Mouse (Mus musculus) hindbrain, embryonic 13.5 days (tissue): Measurements from ENCODE around the gene Esr1. TPM values are rescaled to one million over a fixed set of nuclear protein-coding genes. Genes with fewer than 3 reads are reported as not detected.

ENCODE experiments used
- ATAC-seq: fragments of 200-750 bp; cut with Nextera tagmentation; 2 replicates; pipeline ENCODE4 v1.8.0; 2017; ENCODE audit warnings: moderate TSS enrichment; ENCODE audit not compliant: low FRiP score
- H3K27ac ChIP-seq: fragments of 300-500 bp; sonication (generic); 2 replicates; pipeline ENCODE4 v1.5.1; 2015; ENCODE audit warnings: inconsistent platforms, mild to moderate bottlenecking, moderate library complexity
- H3K27me3 ChIP-seq: fragments of 300-500 bp; sonication (generic); 2 replicates; pipeline ENCODE4 v1.6.1; 2015; ENCODE audit warnings: mild to moderate bottlenecking, inconsistent platforms
- H3K36me3 ChIP-seq: fragments of 300-500 bp; sonication (generic); 2 replicates; pipeline ENCODE4 v1.6.1; 2015; ENCODE audit warnings: mild to moderate bottlenecking, inconsistent platforms
- H3K4me1 ChIP-seq: fragments of 300-500 bp; sonication (generic); replicated peaks from 2 replicates; pipeline ENCODE4 v1.6.1; 2015; ENCODE audit warnings: inconsistent platforms
- H3K4me2 ChIP-seq: fragments of 300-500 bp; sonication (generic); 2 replicates; pipeline ENCODE4 v1.6.1; 2015; ENCODE audit warnings: inconsistent platforms, mild to moderate bottlenecking, moderate library complexity
- H3K4me3 ChIP-seq: fragments of 300-500 bp; sonication (generic); 2 replicates; pipeline ENCODE4 v1.5.1; 2015; ENCODE audit warnings: mild to moderate bottlenecking, inconsistent platforms
- H3K9ac ChIP-seq: fragments of 300-500 bp; sonication (generic); 2 replicates; pipeline ENCODE4 v1.6.1; 2015; ENCODE audit warnings: mild to moderate bottlenecking, inconsistent platforms
- H3K9me3 ChIP-seq: fragments of 300-500 bp; sonication (generic); 2 replicates; pipeline ENCODE4 v1.6.1; 2016; ENCODE audit warnings: inconsistent platforms
- WGBS: fragments of 180-500 bp; shearing (Covaris S2); methylation state at CpG from one replicate; pipeline ENCODE4 v1.1.7; 2015; 5-methylcytosine and 5-hydroxymethylcytosine counted together
- polyA plus RNA-seq: library from polyadenylated mRNA; unstranded; fragments of >200 nt; fragmentation: Nextera tagmentation; extraction: Ambion mirVana; gene quantifications from 2 replicates; pipeline ENCODE4 v1.2.1, GENCODE M21; 2015

The Esr1 gene
- polyA plus RNA-seq, 1 experiment from 2014 or later: 0.16 TPM

- no peak overlapping the region for H3K4me3 ChIP-seq
- ATAC-seq: no peak
- 80% methylated on average over 3 of the region's 3 CpGs for WGBS
These were observed 186.9 kb downstream of the Esr1 start for GRCm38 (mm10) chr10:4798268-4798808.

GRCm38 (mm10) chr10:4824366-4824765 is 213.0 kb downstream of the Esr1 start:
- Histone ChIP-seq H3K36me3 (no peaks in the 10 kb centered on the region), H3K27ac (no peak overlapping the region), H3K4me2 (no peak overlapping the region), H3K4me1 (no peaks in the 10 kb centered on the region), H3K27me3 (no peaks in the 10 kb centered on the region), H3K9ac (no peak overlapping the region), H3K4me3 (no peak overlapping the region), H3K9me3 (no peaks in the 10 kb centered on the region)
- WGBS: 90% methylated on average over 5 of the region's 5 CpGs
- ATAC-seq: no peak

More at GRCm38 (mm10) chr10:4798268-4798808, 186.9 kb downstream of the Esr1 start:
- no peak overlapping the region for H3K4me2 ChIP-seq
- H3K9me3 ChIP-seq: no peaks in the 10 kb centered on the region
- H3K36me3 ChIP-seq: no peaks in the 10 kb centered on the region
- H3K27ac ChIP-seq: no peak overlapping the region
- no peaks in the 10 kb centered on the region for H3K4me1 ChIP-seq
- no peak overlapping the region for H3K9ac ChIP-seq
- H3K27me3 ChIP-seq: no peaks in the 10 kb centered on the region

GRCm38 (mm10) chr10:4830592-4830991 is 219.2 kb downstream of the Esr1 start:
- Histone ChIP-seq H3K4me3 (no peak overlapping the region), H3K9me3 (no peaks in the 10 kb centered on the region), H3K9ac (no peak overlapping the region), H3K36me3 (no peaks in the 10 kb centered on the region), H3K4me2 (no peak overlapping the region), H3K27me3 (no peaks in the 10 kb centered on the region), H3K27ac (no peak overlapping the region), H3K4me1 (no peaks in the 10 kb centered on the region)
- 82% methylated on average over 6 of the region's 6 CpGs for WGBS
- ATAC-seq: peak; percentile 39; the same call in 1 of the 2 replicates

- 85% methylated on average over 4 of the region's 4 CpGs for WGBS
- H3K27me3 ChIP-seq: no peaks in the 10 kb centered on the region
- no peak for ATAC-seq
- H3K36me3 ChIP-seq: no peaks in the 10 kb centered on the region
- no peak overlapping the region for H3K4me2 ChIP-seq
- no peaks in the 10 kb centered on the region for H3K4me1 ChIP-seq
- no peak overlapping the region for H3K9ac ChIP-seq
- H3K4me3 ChIP-seq: no peak overlapping the region
- no peaks in the 10 kb centered on the region for H3K9me3 ChIP-seq
- no peak overlapping the region for H3K27ac ChIP-seq
These were observed 226.7 kb downstream of the Esr1 start for GRCm38 (mm10) chr10:4838099-4838498.

- Histone ChIP-seq H3K4me3 (no peak overlapping the region), H3K36me3 (no peaks in the 10 kb centered on the region), H3K9ac (no peak overlapping the region), H3K27me3 (no peaks in the 10 kb centered on the region), H3K9me3 (no peaks in the 10 kb centered on the region), H3K4me1 (no peaks in the 10 kb centered on the region), H3K4me2 (no peak overlapping the region), H3K27ac (no peak overlapping the region)
- ATAC-seq: no peak
These were observed 229.6 kb downstream of the Esr1 start for GRCm38 (mm10) chr10:4841039-4841438.

- peak; percentile 69; the same call in 1 of the 2 replicates for ATAC-seq
- 74% methylated on average over 2 of the region's 2 CpGs for WGBS
- no peak overlapping the region for H3K9ac ChIP-seq
- H3K27me3 ChIP-seq: no peaks in the 10 kb centered on the region
- H3K27ac ChIP-seq: no peak overlapping the region
- no peaks in the 10 kb centered on the region for H3K4me1 ChIP-seq
- H3K36me3 ChIP-seq: no peaks in the 10 kb centered on the region
- no peak overlapping the region for H3K4me3 ChIP-seq
- H3K4me2 ChIP-seq: no peak overlapping the region
- no peaks in the 10 kb centered on the region for H3K9me3 ChIP-seq
These were observed 236.1 kb downstream of the Esr1 start for GRCm38 (mm10) chr10:4847523-4847922.

GRCm38 (mm10) chr10:4849881-4850280 is 238.5 kb downstream of the Esr1 start:
- ATAC-seq: no peak
- Histone ChIP-seq H3K27ac (no peak overlapping the region), H3K4me2 (no peak overlapping the region), H3K9me3 (no peaks in the 10 kb centered on the region), H3K4me3 (no peak overlapping the region), H3K9ac (no peak overlapping the region), H3K4me1 (no peaks in the 10 kb centered on the region), H3K27me3 (no peaks in the 10 kb centered on the region), H3K36me3 (no peaks in the 10 kb centered on the region)
- 90% methylated on average over 3 of the region's 3 CpGs for whole genome bisulfite sequencing

GRCm38 (mm10) chr10:4875076-4875737 is 263.8 kb downstream of the Esr1 start:
- no peaks in the 10 kb centered on the region for H3K27me3 ChIP-seq
- H3K4me1 ChIP-seq: no peaks in the 10 kb centered on the region
- H3K4me3 ChIP-seq: no peak overlapping the region
- 48% methylated on average over 8 of the region's 8 CpGs for WGBS
- H3K27ac ChIP-seq: no peak overlapping the region
- H3K9ac ChIP-seq: no peak overlapping the region
- ATAC-seq: no peak
- no peaks in the 10 kb centered on the region for H3K9me3 ChIP-seq
- no peak overlapping the region for H3K4me2 ChIP-seq
- H3K36me3 ChIP-seq: no peaks in the 10 kb centered on the region

- H3K4me1 ChIP-seq: no peaks in the 10 kb centered on the region
- no peak for ATAC-seq
- H3K27ac ChIP-seq: no peak overlapping the region
- no peaks in the 10 kb centered on the region for H3K9me3 ChIP-seq
- no peaks in the 10 kb centered on the region for H3K27me3 ChIP-seq
- no peak overlapping the region for H3K4me3 ChIP-seq
- no peaks in the 10 kb centered on the region for H3K36me3 ChIP-seq
- WGBS: 83% methylated on average over 1 of the region's 1 CpGs
- H3K9ac ChIP-seq: no peak overlapping the region
- no peak overlapping the region for H3K4me2 ChIP-seq
These were observed 270.0 kb downstream of the Esr1 start for GRCm38 (mm10) chr10:4881391-4881790.

GRCm38 (mm10) chr10:4885506-4885905 is 274.1 kb downstream of the Esr1 start:
- WGBS: 79% methylated on average over 3 of the region's 3 CpGs
- H3K4me2 ChIP-seq: no peak overlapping the region
- no peaks in the 10 kb centered on the region for H3K4me1 ChIP-seq
- H3K4me3 ChIP-seq: no peak overlapping the region
- no peak overlapping the region for H3K27ac ChIP-seq
- no peaks in the 10 kb centered on the region for H3K9me3 ChIP-seq
- no peaks in the 10 kb centered on the region for H3K36me3 ChIP-seq
- no peaks in the 10 kb centered on the region for H3K27me3 ChIP-seq
- H3K9ac ChIP-seq: no peak overlapping the region
- ATAC-seq: no peak

- Histone ChIP-seq H3K27ac (no peak overlapping the region), H3K36me3 (no peaks in the 10 kb centered on the region), H3K4me2 (no peak overlapping the region), H3K9me3 (no peaks in the 10 kb centered on the region), H3K27me3 (no peaks in the 10 kb centered on the region), H3K9ac (no peak overlapping the region), H3K4me1 (no peaks in the 10 kb centered on the region), H3K4me3 (no peak overlapping the region)
- ATAC-seq: 0 out of 2 replicates have a peak, but pooled peaks have one; percentile 36
- WGBS: 80% methylated on average over 8 of the region's 8 CpGs
These were observed 274.6 kb downstream of the Esr1 start for GRCm38 (mm10) chr10:4885961-4886360.

GRCm38 (mm10) chr10:4893475-4893874 is 282.1 kb downstream of the Esr1 start:
- H3K9me3 ChIP-seq: no peaks in the 10 kb centered on the region
- WGBS: 34% methylated on average over 1 of the region's 1 CpGs
- H3K4me3 ChIP-seq: no peak overlapping the region
- H3K4me2 ChIP-seq: no peak overlapping the region
- H3K27ac ChIP-seq: no peak overlapping the region
- no peaks in the 10 kb centered on the region for H3K4me1 ChIP-seq
- ATAC-seq: peak; percentile 65; the same call in 1 of the 2 replicates
- H3K9ac ChIP-seq: no peak overlapping the region
- H3K27me3 ChIP-seq: no peaks in the 10 kb centered on the region
- no peaks in the 10 kb centered on the region for H3K36me3 ChIP-seq

GRCm38 (mm10) chr10:4897789-4898188 is 286.4 kb downstream of the Esr1 start:
- WGBS: 85% methylated on average over 4 of the region's 4 CpGs
- Histone ChIP-seq H3K9me3 (no peaks in the 10 kb centered on the region), H3K27me3 (no peaks in the 10 kb centered on the region), H3K27ac (no peak overlapping the region), H3K36me3 (no peaks in the 10 kb centered on the region), H3K4me2 (no peak overlapping the region), H3K4me1 (no peaks in the 10 kb centered on the region), H3K4me3 (no peak overlapping the region), H3K9ac (no peak overlapping the region)
- no peak for ATAC-seq
